Mouse (Mus musculus) erythroblast, embryonic 14.5 days (primary cell): ENCODE measurements at regions not wholly inside any gene's neighbourhood (a gene's known extent, or its start where the extent isn't known, plus 50 kb on each side); places are given as distances from the start of the nearest gene placed in this dataset.

Experiments
- H3K27me3 ChIP-seq: 2 replicates; pipeline ENCODE4 v1.6.1; 2012; ENCODE audit warnings: inconsistent platforms; ENCODE audit not compliant: control insufficient read depth
- H3K36me3 ChIP-seq: 2 replicates; pipeline ENCODE4 v1.6.1; 2012; ENCODE audit warnings: mild to moderate bottlenecking, inconsistent platforms; ENCODE audit not compliant: control insufficient read depth
- H3K4me1 ChIP-seq: 2 replicates; pipeline ENCODE4 v1.6.1; 2012; ENCODE audit warnings: inconsistent platforms; ENCODE audit not compliant: control insufficient read depth
- H3K4me3 ChIP-seq: replicated peaks from 2 replicates; pipeline ENCODE3; 2012; ENCODE audit warnings: moderate library complexity, mild to moderate bottlenecking, inconsistent platforms
- H3K9me3 ChIP-seq: 2 replicates; pipeline ENCODE4 v1.6.1; 2012; ENCODE audit warnings: low read length, inconsistent platforms, mixed read lengths; ENCODE audit not compliant: control insufficient read depth
- GATA1 ChIP-seq: IDR thresholded peaks from 2 replicates; pipeline ENCODE4 v1.6.1; 2012; ENCODE audit warnings: low read length, inconsistent platforms, mixed read lengths
- TAL1 ChIP-seq: IDR thresholded peaks from 3 replicates; pipeline ENCODE4 v1.6.1; 2012; ENCODE audit warnings: low read length, inconsistent platforms, mixed read lengths

GRCm38 (mm10) chr2:178838571-178838970 lies 408.2 kb downstream of the Cdh26 start:
- no peak for TF ChIP-seq TAL1
- TF ChIP-seq GATA1 = no peak
- Histone ChIP-seq H3K36me3 (no peaks in the 10 kb centered on the region), H3K4me3 (no peak overlapping the region), H3K27me3 (no peaks in the 10 kb centered on the region), H3K4me1 (no peaks in the 10 kb centered on the region), H3K9me3 (peaks cover 33% of the 10 kb centered on the region)

- Histone ChIP-seq H3K4me3 (no peak overlapping the region), H3K4me1 (no peaks in the 10 kb centered on the region), H3K9me3 (peaks cover 39% of the 10 kb centered on the region), H3K36me3 (no peaks in the 10 kb centered on the region), H3K27me3 (no peaks in the 10 kb centered on the region)
- TF ChIP-seq TAL1 (no peak), GATA1 (no peak)
Measured at GRCm38 (mm10) chr2:178840975-178841374, 410.6 kb downstream of the Cdh26 start.

- Histone ChIP-seq H3K4me3 (no peak overlapping the region), H3K27me3 (no peaks in the 10 kb centered on the region), H3K4me1 (no peaks in the 10 kb centered on the region), H3K36me3 (no peaks in the 10 kb centered on the region), H3K9me3 (peaks cover 44% of the 10 kb centered on the region)
- no peak for TF ChIP-seq TAL1
- TF ChIP-seq GATA1 = no peak
Measured at GRCm38 (mm10) chr2:178842595-178842994, 412.3 kb downstream of the Cdh26 start.

- Histone ChIP-seq H3K27me3 (no peaks in the 10 kb centered on the region), H3K36me3 (no peaks in the 10 kb centered on the region), H3K4me1 (no peaks in the 10 kb centered on the region), H3K4me3 (no peak overlapping the region), H3K9me3 (peaks cover 42% of the 10 kb centered on the region)
- no peak for TF ChIP-seq TAL1
- TF ChIP-seq GATA1 = no peak
Measured at GRCm38 (mm10) chr2:178843458-178843857, 413.1 kb downstream of the Cdh26 start.

- H3K9me3 ChIP-seq = peaks cover 44% of the 10 kb centered on the region
- H3K27me3 ChIP-seq = no peaks in the 10 kb centered on the region
- H3K36me3 ChIP-seq = no peaks in the 10 kb centered on the region
- no peak overlapping the region for H3K4me3 ChIP-seq
- no peaks in the 10 kb centered on the region for H3K4me1 ChIP-seq
- TF ChIP-seq TAL1 (no peak), GATA1 (no peak)
Measured at GRCm38 (mm10) chr2:178844561-178844960, 414.2 kb downstream of the Cdh26 start.

GRCm38 (mm10) chr2:178850320-178850719 lies 420.0 kb downstream of the Cdh26 start:
- Histone ChIP-seq H3K36me3 (no peaks in the 10 kb centered on the region), H3K4me1 (no peaks in the 10 kb centered on the region), H3K9me3 (peaks cover 37% of the 10 kb centered on the region), H3K27me3 (no peaks in the 10 kb centered on the region), H3K4me3 (no peak overlapping the region)
- no peak for TF ChIP-seq TAL1
- TF ChIP-seq GATA1 = no peak

- Histone ChIP-seq H3K4me3 (no peak overlapping the region), H3K9me3 (peaks cover 38% of the 10 kb centered on the region), H3K4me1 (no peaks in the 10 kb centered on the region), H3K27me3 (no peaks in the 10 kb centered on the region), H3K36me3 (no peaks in the 10 kb centered on the region)
- TF ChIP-seq GATA1 = no peak
- TF ChIP-seq TAL1 = no peak
Measured at GRCm38 (mm10) chr2:178850769-178851168, 420.4 kb downstream of the Cdh26 start.

GRCm38 (mm10) chr2:178854012-178854411 lies 423.7 kb downstream of the Cdh26 start:
- no peaks in the 10 kb centered on the region for H3K4me1 ChIP-seq
- H3K4me3 ChIP-seq = no peak overlapping the region
- no peak for TF ChIP-seq TAL1
- no peak for TF ChIP-seq GATA1
- no peaks in the 10 kb centered on the region for H3K27me3 ChIP-seq
- H3K9me3 ChIP-seq = peaks cover 42% of the 10 kb centered on the region
- H3K36me3 ChIP-seq = no peaks in the 10 kb centered on the region

GRCm38 (mm10) chr2:178854760-178855159 lies 424.4 kb downstream of the Cdh26 start:
- Histone ChIP-seq H3K4me3 (no peak overlapping the region), H3K36me3 (no peaks in the 10 kb centered on the region), H3K4me1 (no peaks in the 10 kb centered on the region), H3K27me3 (no peaks in the 10 kb centered on the region), H3K9me3 (peaks cover 46% of the 10 kb centered on the region)
- TF ChIP-seq GATA1 (no peak), TAL1 (no peak)

- H3K27me3 ChIP-seq = no peaks in the 10 kb centered on the region
- H3K4me1 ChIP-seq = no peaks in the 10 kb centered on the region
- H3K36me3 ChIP-seq = no peaks in the 10 kb centered on the region
- peaks cover 43% of the 10 kb centered on the region for H3K9me3 ChIP-seq
- TF ChIP-seq TAL1 = no peak
- no peak for TF ChIP-seq GATA1
- no peak overlapping the region for H3K4me3 ChIP-seq
Measured at GRCm38 (mm10) chr2:178862620-178863019, 432.3 kb downstream of the Cdh26 start.
